Mouse (Mus musculus): ENCODE measurements around the gene Duoxa1.

Duoxa1 gene

DNA sequence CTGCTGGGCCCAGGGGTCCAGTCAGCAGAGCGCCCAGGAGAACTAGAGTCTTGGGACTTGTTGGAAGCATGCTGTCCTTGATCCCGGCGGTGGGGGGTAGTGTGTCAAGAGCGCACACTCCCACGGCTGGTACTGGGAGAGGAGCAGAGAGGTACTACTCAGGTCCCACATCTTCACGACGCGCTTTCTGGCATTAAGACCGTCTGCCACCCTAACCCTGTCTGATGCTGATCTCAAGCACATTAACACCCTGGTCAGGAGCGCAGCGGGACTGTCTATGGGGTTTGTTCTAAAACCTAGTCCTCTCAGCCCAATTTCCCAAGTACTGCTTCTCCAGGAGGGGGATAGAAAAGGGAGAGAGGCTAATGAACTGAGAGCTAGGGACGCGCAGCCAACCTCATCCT is 15.4 kb downstream of the Duoxa1 start, which contains the start of gene Duox2:
Gene Duox2, minus strand, starts transcription at position 354 of the 404 bp plus-strand sequence.
- DNase-seq (ENCODE audit: low spot score in 2 of 2) = no peak

DNA sequence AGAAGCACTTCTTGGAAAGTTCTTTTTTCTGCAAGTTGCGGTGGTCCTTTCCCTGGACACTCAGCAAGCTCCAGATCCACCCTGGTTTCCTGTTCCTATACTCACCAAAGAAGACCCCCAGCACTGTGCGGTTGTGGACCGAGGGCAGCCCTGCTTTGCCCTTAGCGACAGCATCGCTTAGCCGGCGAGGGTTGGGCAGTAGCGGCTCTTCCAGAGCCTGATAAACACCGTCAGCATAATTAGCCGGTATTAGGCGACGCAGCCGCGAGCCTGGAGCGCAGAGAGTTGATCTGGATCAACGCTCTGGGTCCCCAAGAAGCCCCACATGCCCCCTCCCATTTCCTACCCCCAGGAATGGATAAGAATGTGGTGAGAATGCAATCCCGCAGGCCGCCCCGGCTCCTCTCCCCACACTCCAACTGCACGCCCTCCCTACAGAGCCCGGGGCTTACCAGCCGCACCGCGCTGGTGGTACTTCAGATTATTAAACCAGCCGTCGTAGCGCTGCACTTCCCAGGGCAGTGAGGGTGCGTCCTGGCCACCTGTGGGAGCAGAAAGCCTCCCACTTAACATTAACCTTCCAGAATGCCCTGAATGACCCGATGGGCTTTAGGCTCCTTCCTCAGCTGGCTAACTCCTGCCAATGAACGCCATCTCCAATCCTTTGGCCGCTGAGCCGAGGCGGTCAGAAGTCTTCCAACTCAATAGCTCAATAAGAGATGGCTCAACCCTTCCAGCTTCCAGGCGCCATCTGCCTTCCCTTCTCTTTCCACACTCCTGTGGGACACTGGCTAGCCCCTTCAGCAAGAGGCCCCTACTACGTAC is 16.0 kb downstream of the Duoxa1 start:
- DNase-seq (ENCODE audit: low spot score in 2 of 2) = no peak

DNA sequence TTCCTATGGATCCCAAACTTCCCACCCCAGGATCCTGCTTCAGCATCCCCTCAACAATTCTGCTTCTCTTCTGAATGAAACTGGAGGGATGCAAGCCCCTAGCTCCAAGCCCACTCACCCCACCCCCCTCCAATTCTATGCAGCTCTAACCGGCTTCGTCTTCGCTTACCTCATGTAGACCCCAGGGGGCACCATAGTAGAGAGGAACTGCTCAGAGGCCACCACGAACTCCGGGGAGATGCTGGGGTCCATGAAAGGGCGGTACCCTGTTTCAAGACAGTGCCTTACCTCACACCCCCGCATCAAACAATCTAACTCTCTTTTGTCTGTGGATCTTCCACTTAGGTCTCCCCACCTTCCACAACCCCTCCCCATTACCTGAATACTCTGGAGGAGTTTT is 18.6 kb downstream of the Duoxa1 start:
- no peak for DNase-seq (ENCODE audit: low spot score in 2 of 2)

DNA sequence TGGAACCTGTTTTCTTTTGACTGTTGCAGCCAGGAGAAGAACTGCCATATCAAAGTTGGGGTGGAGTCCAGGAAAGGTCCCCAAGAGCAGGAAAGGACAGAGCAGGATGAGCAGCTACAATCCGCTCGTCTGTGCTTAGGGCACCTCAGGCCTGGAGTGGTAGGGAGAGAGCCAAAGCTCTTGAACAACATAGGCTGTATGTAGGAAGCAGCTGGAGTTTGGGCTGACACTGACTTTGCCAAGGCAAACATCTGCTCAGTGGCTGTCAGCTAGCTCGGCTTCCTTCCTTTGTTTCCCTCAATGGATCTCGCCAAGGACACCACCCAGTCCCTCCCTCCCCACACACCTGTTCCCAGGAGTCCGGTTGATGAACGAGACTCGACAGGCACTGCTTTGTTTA is 27.4 kb downstream of the Duoxa1 start:
- no peak for DNase-seq (ENCODE audit: low spot score in 2 of 2)

DNA sequence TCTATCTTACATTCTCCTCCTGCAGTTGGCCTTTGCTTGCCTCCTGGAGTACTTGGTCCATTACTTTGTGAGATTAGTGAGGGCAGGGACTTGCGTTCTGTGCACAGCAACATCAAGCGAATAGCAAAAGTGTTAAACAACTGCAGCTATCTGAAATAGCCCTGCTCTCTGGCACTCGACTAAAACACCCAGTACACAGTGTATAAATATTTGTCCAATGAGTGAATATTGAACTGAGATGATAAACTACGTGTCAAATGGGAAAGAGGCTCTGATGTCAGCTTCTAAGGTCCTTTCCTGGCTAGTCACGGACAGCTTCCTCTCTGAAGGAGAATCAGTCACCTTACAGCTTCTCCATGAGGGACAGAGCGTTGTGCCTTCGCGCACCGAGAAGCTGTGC is 29.4 kb downstream of the Duoxa1 start:
- DNase-seq (ENCODE audit: low spot score in 2 of 2) = no peak

DNA sequence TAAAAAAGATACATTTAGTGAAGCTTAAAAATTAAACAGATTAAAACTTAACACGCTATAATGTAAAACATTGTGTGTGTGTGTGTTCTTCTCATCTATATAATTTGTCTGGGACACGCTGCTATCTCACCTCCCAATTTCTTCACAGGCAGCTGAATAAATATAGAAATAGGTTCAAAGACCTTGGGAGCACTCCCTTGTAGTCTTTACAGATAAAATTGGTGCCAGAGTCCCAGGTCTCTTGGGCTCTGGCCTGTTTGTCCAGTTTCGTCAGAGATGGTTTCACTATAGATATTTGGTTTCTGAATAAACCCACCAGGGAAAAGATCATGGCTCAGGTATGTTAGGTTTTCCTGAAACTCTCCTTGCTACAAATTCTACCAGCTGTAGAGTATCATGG is 34.8 kb downstream of the Duoxa1 start:
- no peak for DNase-seq (ENCODE audit: low spot score in 2 of 2)

DNA sequence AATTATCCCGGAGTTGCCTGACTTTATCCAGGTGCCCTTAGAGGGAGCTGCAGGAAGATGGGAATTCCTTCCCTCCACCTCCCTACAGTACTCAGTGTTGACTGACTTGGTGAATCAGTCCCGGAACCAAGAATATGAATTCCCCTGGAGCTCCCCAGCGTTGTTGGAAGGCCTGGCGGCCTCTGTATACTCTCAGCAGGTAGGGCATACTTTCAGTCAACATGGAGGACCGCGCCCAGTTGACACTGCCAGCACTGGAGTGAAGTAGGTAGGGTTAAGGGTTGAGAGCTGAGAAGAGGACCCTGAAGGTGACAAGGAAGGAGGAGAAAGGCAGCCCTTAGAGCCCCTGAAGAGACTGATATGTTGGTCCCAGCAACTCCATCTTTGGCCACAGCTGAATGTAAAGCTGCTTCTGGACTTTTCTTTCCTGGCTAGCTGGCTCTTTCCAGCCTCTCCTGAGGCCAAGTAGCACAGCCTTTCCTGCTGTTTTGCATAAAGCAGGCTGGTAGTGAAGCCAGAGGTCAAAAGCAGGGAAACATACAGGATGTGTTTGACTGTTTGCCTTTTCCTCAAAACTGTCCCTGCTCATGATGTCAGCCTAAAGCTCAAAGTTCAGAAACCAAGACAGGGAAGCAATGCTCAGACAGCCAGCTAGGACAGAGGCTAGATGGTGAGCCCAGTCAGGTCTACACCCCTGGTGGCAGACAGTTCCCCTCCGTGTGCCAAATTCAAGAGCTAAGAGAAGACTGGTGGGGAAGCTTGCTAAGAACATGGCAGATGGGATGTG is 46.9 kb downstream of the Duoxa1 start:
- DNase-seq (ENCODE audit: low spot score in 2 of 2) = no peak

DNA sequence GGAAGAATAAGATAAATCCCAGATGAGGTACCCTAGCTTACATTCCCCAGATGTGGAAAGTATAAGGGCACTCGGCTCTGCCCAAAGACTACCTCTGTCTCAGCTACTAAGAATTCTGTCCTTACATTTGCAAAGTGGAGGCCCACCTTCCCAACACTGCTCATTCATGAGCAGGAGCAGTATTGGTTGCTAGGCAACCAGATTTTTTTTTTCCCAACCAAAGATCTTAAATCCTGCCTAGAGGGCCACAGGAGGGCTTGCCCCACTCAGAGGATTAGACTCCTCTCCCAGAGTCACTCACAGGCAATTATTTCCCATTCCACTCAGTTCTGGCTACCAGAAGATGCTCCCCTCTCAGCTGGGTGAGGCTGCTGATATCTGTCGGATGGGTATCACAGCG is 48.8 kb downstream of the Duoxa1 start:
- DNase-seq (ENCODE audit: low spot score in 2 of 2) = peak in 1 of 2 experiments; percentile 6

DNA sequence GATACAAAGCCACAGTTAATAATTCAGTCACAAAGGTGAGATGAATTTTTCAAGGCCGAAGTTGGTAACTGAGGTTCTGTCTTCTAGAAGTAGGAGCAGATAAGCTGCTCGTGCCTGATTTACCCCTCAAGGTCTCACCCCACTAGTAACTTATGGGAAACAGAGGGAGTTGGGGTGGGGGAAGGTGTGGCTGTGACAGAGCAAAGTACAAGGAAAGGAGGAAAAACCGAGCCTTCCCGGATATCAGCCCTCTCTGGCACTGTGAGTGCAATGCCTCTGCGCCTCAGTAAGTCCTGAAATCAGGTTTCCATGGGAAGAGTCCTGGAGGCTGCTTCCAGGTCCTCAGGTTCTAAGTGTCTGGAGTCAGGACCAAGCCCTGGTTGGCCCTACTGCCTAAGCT is 52.8 kb downstream of the Duoxa1 start:
- no peak for DNase-seq (ENCODE audit: low spot score in 2 of 2)

DNA sequence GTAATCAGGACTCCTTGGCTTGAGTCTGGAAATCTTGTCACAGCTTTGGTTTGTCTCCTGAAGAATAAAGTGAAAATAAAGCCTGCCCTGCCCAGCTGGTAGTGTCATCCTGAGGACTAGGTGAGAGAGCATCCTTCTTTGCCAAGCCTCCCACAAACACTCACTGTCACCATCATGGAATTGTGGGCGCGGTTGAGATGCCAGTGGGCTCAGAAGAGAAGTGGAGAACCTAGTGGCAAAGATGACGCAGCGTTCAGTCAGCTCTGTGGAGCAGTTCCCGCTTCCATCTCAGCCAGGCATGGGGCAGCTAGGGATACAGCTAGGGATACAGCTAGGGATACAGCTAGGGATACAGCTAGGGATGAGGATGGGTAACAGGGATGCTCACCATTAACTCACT is 57.5 kb downstream of the Duoxa1 start:
- DNase-seq (ENCODE audit: low spot score in 2 of 2) = peak; percentile 32 to 46
